ENCODE assay signal across 12 mouse cellular contexts in the genomic region with DNA sequence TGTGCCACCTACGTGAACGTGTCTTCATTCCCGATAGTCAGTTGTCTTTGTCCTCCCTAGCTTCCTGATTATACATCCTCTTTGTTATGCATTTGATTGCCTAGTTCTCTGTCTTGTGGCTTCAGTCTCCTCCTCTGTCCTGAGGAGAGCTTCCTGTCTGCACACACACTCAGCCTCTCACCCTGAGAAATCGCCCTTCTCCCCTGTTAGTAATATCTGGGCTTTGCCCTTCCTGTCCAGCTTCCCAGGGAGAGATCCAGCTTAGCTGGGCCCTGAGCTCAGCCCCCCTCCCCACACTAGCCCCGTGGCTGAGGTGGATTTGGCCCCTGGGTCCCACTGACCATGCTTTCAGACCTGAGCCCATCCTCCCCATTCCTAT.
DNase-seq lines count a peak whose midpoint lies in the region; ATAC-seq and TF ChIP-seq lines count a peak whose summit lies in the region.
"Had no signal": no experiment of that assay in that cellular context is flagged by ENCODE, and none has a peak within 500 bp of the region (broad histone marks: within the 10 kb centered on the region; RNA-seq: fewer than 3 reads in every experiment).

No protein-coding gene starts in this region.

- no peak overlapping the region; the same call in 1 of the 2 replicates for H3K4me2 ChIP-seq in kidney, embryonic 14.5 days (replicated peaks; ENCODE audit: low read depth, low read length)
- peak overlapping the region; percentile 26; the same call in 1 of the 2 replicates for H3K4me2 ChIP-seq in midbrain, embryonic 14.5 days (ENCODE audit: low read length)

- no peaks in the 10 kb centered on the region for H3K9me3 ChIP-seq in kidney, embryonic 14.5 days (ENCODE audit: control insufficient read depth, low read length)
- H3K9me3 ChIP-seq in hindbrain, embryonic 10.5 days, result no peaks in the 10 kb centered on the region
- no peaks in the 10 kb centered on the region for H3K9me3 ChIP-seq in midbrain, embryonic 14.5 days (ENCODE audit: control insufficient read depth, low read length)
- H3K9me3 ChIP-seq: G1E had no signal

- H3K4me3 ChIP-seq in kidney, embryonic 14.5 days (ENCODE audit: low read length), result no peak overlapping the region
- no peak overlapping the region for H3K4me3 ChIP-seq in kidney, adult 2 months (ENCODE audit: insufficient read depth, low read depth, low read length)
- H3K4me3 ChIP-seq in bone marrow macrophage, adult 2 months (ENCODE audit: insufficient read depth, low read length), result peak overlapping the region; percentile 45
- H3K4me3 ChIP-seq in hindbrain, embryonic 10.5 days, result no peak overlapping the region
- no peak overlapping the region for H3K4me3 ChIP-seq in midbrain, embryonic 14.5 days (replicated peaks; ENCODE audit: low read depth, low read length)

- H3K9ac ChIP-seq in kidney, embryonic 14.5 days (ENCODE audit: low read depth, low read length), result no peak overlapping the region
- H3K9ac ChIP-seq in midbrain, embryonic 14.5 days (replicated peaks; ENCODE audit: low read length), result peak overlapping the region; percentile 1; the same call in 1 of the 2 replicates

- DNase-seq in kidney, adult 2 months, result no peak
- DNase-seq in hindbrain, embryonic 10.5 days (ENCODE audit: low spot score), result no peak
- no peak for DNase-seq in midbrain, embryonic 14.5 days
- no peak for DNase-seq in frontal cortex, postnatal 25 days (ENCODE audit: low spot score in 2 of 2)
- DNase-seq in adrenal gland, adult 18-20 months (ENCODE audit: low spot score in 2 of 2), result no peak
- DNase-seq in urinary bladder, adult 2 months (ENCODE audit: low spot score), result no peak
- DNase-seq: cerebellum, adult 11-12 months; kidney, postnatal 4 days had no signal

- H3K36me3 ChIP-seq in kidney, embryonic 14.5 days (ENCODE audit: control insufficient read depth, insufficient read depth, low read length), result peaks cover 7% of the 10 kb centered on the region; the same call in 1 of the 2 replicates
- no peaks in the 10 kb centered on the region for H3K36me3 ChIP-seq in kidney, adult 2 months (ENCODE audit: control insufficient read depth, insufficient read depth, low read length)
- peaks cover 9% of the 10 kb centered on the region for H3K36me3 ChIP-seq in hindbrain, embryonic 10.5 days
- H3K36me3 ChIP-seq in midbrain, embryonic 14.5 days (ENCODE audit: control insufficient read depth, insufficient read depth, low read length), result peaks cover 6% of the 10 kb centered on the region

- H3K4me1 ChIP-seq in kidney, embryonic 14.5 days (ENCODE audit: control insufficient read depth, insufficient read depth, low read length), result peaks cover 13% of the 10 kb centered on the region
- H3K4me1 ChIP-seq in kidney, adult 2 months (ENCODE audit: control insufficient read depth, insufficient read depth, low read length), result peaks cover 3% of the 10 kb centered on the region; the same call in 1 of the 2 replicates
- peaks cover 37% of the 10 kb centered on the region for H3K4me1 ChIP-seq in bone marrow macrophage, adult 2 months (ENCODE audit: control insufficient read depth, insufficient read depth, low read length)
- H3K4me1 ChIP-seq in hindbrain, embryonic 10.5 days (replicated peaks), result peaks cover 21% of the 10 kb centered on the region
- H3K4me1 ChIP-seq in midbrain, embryonic 14.5 days (ENCODE audit: control insufficient read depth, insufficient read depth, low read length), result peaks cover 23% of the 10 kb centered on the region

- no peak for TF ChIP-seq POLR2A in kidney, adult 2 months (IDR thresholded peaks at IDR 0.05; ENCODE audit: low read depth, low read length)
- no peak for TF ChIP-seq POLR2A in bone marrow macrophage, adult 2 months (IDR thresholded peaks at IDR 0.05; ENCODE audit: borderline replicate concordance, low read depth, low read length)

- 25% methylated on average over 5 of the region's 5 CpGs for WGBS in kidney, embryonic 14.5 days
- WGBS in kidney, adult 2 months, result 48% methylated on average over 5 of the region's 5 CpGs
- 22% methylated on average over 5 of the region's 5 CpGs for WGBS in hindbrain, embryonic 10.5 days
- 7% methylated on average over 5 of the region's 5 CpGs for WGBS in midbrain, embryonic 14.5 days

- TF ChIP-seq CTCF in kidney, adult 2 months (conservative IDR thresholded peaks at IDR 0.05; ENCODE audit: insufficient read depth, insufficient read length, low read depth, low read length), result no peak
- TF ChIP-seq CTCF in bone marrow macrophage, adult 2 months (IDR thresholded peaks at IDR 0.05; ENCODE audit: low read depth, low read length), result no peak

- no peak; the same call in 1 of the 2 replicates for ATAC-seq in kidney, embryonic 14.5 days (ENCODE audit: low FRiP score, low TSS enrichment)
- ATAC-seq in midbrain, embryonic 14.5 days (ENCODE audit: low FRiP score, low TSS enrichment), result peak; percentile 27; the same call in 1 of the 2 replicates

- H3K27me3 ChIP-seq in kidney, embryonic 14.5 days (ENCODE audit: control insufficient read depth, insufficient read depth, low read length), result no peaks in the 10 kb centered on the region
- no peaks in the 10 kb centered on the region for H3K27me3 ChIP-seq in kidney, adult 2 months (replicated peaks; ENCODE audit: control insufficient read depth, insufficient read depth, low read length)
- H3K27me3 ChIP-seq in hindbrain, embryonic 10.5 days (ENCODE audit: insufficient read depth, poor library complexity, severe bottlenecking), result no peaks in the 10 kb centered on the region
- H3K27me3 ChIP-seq in midbrain, embryonic 14.5 days (ENCODE audit: control insufficient read depth, insufficient read depth, low read length), result no peaks in the 10 kb centered on the region

- H3K27ac ChIP-seq in kidney, embryonic 14.5 days (ENCODE audit: low read depth, low read length), result peak overlapping the region; percentile 76
- H3K27ac ChIP-seq in kidney, adult 2 months (ENCODE audit: insufficient read depth, low read depth, low read length), result no peak overlapping the region
- H3K27ac ChIP-seq in bone marrow macrophage, adult 2 months (ENCODE audit: insufficient read depth, low read depth, low read length), result peak overlapping the region; percentile 20; the same call in 1 of the 2 replicates
- H3K27ac ChIP-seq in hindbrain, embryonic 10.5 days, result peak overlapping the region; percentile 74
- H3K27ac ChIP-seq in midbrain, embryonic 14.5 days (replicated peaks; ENCODE audit: low read depth, low read length), result peak overlapping the region; percentile 86
- H3K27ac ChIP-seq: macrophage had no signal
